Mouse (Mus musculus): ENCODE results near the gene Adamtsl1. TPM values are rescaled to one million over a fixed set of nuclear protein-coding genes. Genes with fewer than 3 reads are reported as not detected.

The Adamtsl1 gene
- polyA plus RNA-seq, 1 experiment, result not detected

GRCm38 (mm10) chr4:86053487-86054237, 539.7 kb downstream of the Adamtsl1 start:
- Histone ChIP-seq H3K4me3 (replicated peaks; ENCODE audit: control insufficient read depth, low read depth, low read length) (no peak overlapping the region), H3K27ac (ENCODE audit: control insufficient read depth, insufficient read depth, low read depth, low read length, poor library complexity) (no peak overlapping the region), H3K4me1 (ENCODE audit: control insufficient read depth, insufficient read depth, low read length) (no peaks in the 10 kb centered on the region)
- TF ChIP-seq CTCF (IDR thresholded peaks at IDR 0.05; ENCODE audit: control insufficient read depth, insufficient read depth, low read length), result no peak
- no peak for TF ChIP-seq POLR2A (IDR thresholded peaks at IDR 0.05; ENCODE audit: borderline replicate concordance, control insufficient read depth, low read depth, low read length)
- 2% methylated on average over 20 of the region's 20 CpGs for WGBS

GRCm38 (mm10) chr4:86060614-86061013, 546.6 kb downstream of the Adamtsl1 start:
- TF ChIP-seq CTCF (IDR thresholded peaks at IDR 0.05; ENCODE audit: control insufficient read depth, insufficient read depth, low read length) (no peak), POLR2A (IDR thresholded peaks at IDR 0.05; ENCODE audit: borderline replicate concordance, control insufficient read depth, low read depth, low read length) (no peak)
- H3K27ac ChIP-seq (ENCODE audit: control insufficient read depth, insufficient read depth, low read depth, low read length, poor library complexity), result no peak overlapping the region
- WGBS, result 71% methylated on average over 4 of the region's 4 CpGs
- no peaks in the 10 kb centered on the region for H3K4me1 ChIP-seq (ENCODE audit: control insufficient read depth, insufficient read depth, low read length)
- H3K4me3 ChIP-seq (replicated peaks; ENCODE audit: control insufficient read depth, low read depth, low read length), result no peak overlapping the region

DNA sequence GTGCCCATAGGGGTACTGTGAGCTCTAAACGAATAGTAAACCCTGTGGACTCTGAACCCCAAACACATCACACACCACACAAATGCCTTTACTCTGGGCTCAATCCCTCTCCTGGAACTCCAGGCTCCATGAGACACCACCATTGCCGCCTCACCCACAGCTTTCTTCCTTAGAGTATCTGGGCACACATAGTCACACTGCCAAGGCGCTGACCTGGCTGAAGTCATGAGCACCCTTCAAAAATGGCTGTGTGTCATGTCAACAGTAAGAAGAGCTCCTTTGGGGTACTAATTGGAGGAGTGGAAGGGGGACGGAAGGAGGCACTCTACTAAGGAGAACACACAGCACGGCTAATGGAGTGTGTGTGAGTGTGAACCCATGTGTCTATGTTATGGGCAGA, 554.4 kb downstream of the Adamtsl1 start:
- H3K4me1 ChIP-seq (ENCODE audit: control insufficient read depth, insufficient read depth, low read length), result no peaks in the 10 kb centered on the region
- TF ChIP-seq CTCF (IDR thresholded peaks at IDR 0.05; ENCODE audit: control insufficient read depth, insufficient read depth, low read length), result no peak
- no peak for TF ChIP-seq POLR2A (IDR thresholded peaks at IDR 0.05; ENCODE audit: borderline replicate concordance, control insufficient read depth, low read depth, low read length)

GRCm38 (mm10) chr4:86068875-86069718, 555.1 kb downstream of the Adamtsl1 start:
- TF ChIP-seq CTCF (IDR thresholded peaks at IDR 0.05; ENCODE audit: control insufficient read depth, insufficient read depth, low read length), result no peak
- TF ChIP-seq POLR2A (IDR thresholded peaks at IDR 0.05; ENCODE audit: borderline replicate concordance, control insufficient read depth, low read depth, low read length), result no peak
- H3K4me1 ChIP-seq (ENCODE audit: control insufficient read depth, insufficient read depth, low read length), result no peaks in the 10 kb centered on the region
- WGBS, result 79% methylated on average over 13 of the region's 13 CpGs
- no peak overlapping the region for H3K27ac ChIP-seq (ENCODE audit: control insufficient read depth, insufficient read depth, low read depth, low read length, poor library complexity)
- no peak overlapping the region for H3K4me3 ChIP-seq (replicated peaks; ENCODE audit: control insufficient read depth, low read depth, low read length)

More for the DNA sequence above, 554.4 kb downstream of the Adamtsl1 start:
- 84% methylated on average over 5 of the region's 5 CpGs for WGBS
- Histone ChIP-seq H3K4me3 (replicated peaks; ENCODE audit: control insufficient read depth, low read depth, low read length) (no peak overlapping the region), H3K27ac (ENCODE audit: control insufficient read depth, insufficient read depth, low read depth, low read length, poor library complexity) (no peak overlapping the region)

DNA sequence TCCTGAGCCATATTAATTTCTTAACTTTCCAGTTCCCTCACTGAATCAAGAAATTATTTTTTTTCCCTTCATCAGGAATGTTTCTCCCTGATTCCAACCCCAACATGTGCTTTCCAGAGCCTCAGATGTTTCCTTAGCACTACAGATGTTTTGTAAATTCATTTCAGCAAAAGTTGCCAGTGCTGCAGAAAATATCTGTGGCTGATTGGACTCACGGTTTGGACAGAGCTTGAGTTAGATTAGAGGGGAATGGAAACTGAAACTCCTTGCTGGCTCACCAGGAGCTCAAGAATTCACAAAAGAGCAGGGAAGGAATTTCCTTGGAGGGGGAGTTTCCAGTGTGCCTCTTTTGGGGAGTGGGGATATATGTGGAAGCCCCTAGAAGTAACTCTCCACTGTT, 560.9 kb downstream of the Adamtsl1 start:
- Histone ChIP-seq H3K4me3 (replicated peaks; ENCODE audit: control insufficient read depth, low read depth, low read length) (no peak overlapping the region), H3K4me1 (ENCODE audit: control insufficient read depth, insufficient read depth, low read length) (no peaks in the 10 kb centered on the region), H3K27ac (ENCODE audit: control insufficient read depth, insufficient read depth, low read depth, low read length, poor library complexity) (no peak overlapping the region)
- TF ChIP-seq CTCF (IDR thresholded peaks at IDR 0.05; ENCODE audit: control insufficient read depth, insufficient read depth, low read length) (no peak), POLR2A (IDR thresholded peaks at IDR 0.05; ENCODE audit: borderline replicate concordance, control insufficient read depth, low read depth, low read length) (no peak)
- WGBS, result 68% methylated on average over 1 of the region's 1 CpGs

DNA sequence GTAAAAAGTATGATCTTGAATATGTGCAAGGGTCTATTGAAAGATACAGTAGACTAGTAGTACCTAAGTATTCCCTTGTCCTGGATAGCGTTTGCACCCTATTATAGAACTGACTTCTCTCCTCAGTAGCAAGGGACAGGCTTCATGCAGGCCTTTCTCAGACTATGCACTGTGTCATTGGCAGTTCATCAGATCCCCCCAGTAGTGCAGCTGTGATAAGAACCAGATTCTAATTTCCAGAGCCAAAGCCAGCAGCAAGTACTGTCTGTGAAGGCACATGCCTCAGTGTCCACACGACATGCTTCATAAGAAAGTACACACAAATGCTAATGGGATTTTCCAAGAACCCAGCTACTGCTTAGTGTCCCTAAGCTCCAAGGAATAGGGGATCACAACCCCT, 563.4 kb downstream of the Adamtsl1 start:
- 78% methylated on average over 2 of the region's 2 CpGs for WGBS
- Histone ChIP-seq H3K4me3 (replicated peaks; ENCODE audit: control insufficient read depth, low read depth, low read length) (no peak overlapping the region), H3K27ac (ENCODE audit: control insufficient read depth, insufficient read depth, low read depth, low read length, poor library complexity) (no peak overlapping the region), H3K4me1 (ENCODE audit: control insufficient read depth, insufficient read depth, low read length) (no peaks in the 10 kb centered on the region)
- TF ChIP-seq POLR2A (IDR thresholded peaks at IDR 0.05; ENCODE audit: borderline replicate concordance, control insufficient read depth, low read depth, low read length) (no peak), CTCF (IDR thresholded peaks at IDR 0.05; ENCODE audit: control insufficient read depth, insufficient read depth, low read length) (no peak)

- 65% methylated on average over 3 of the region's 3 CpGs for WGBS
- Histone ChIP-seq H3K4me3 (replicated peaks; ENCODE audit: control insufficient read depth, low read depth, low read length) (no peak overlapping the region), H3K27ac (ENCODE audit: control insufficient read depth, insufficient read depth, low read depth, low read length, poor library complexity) (no peak overlapping the region), H3K4me1 (ENCODE audit: control insufficient read depth, insufficient read depth, low read length) (no peaks in the 10 kb centered on the region)
- TF ChIP-seq CTCF (IDR thresholded peaks at IDR 0.05; ENCODE audit: control insufficient read depth, insufficient read depth, low read length), result no peak
- no peak for TF ChIP-seq POLR2A (IDR thresholded peaks at IDR 0.05; ENCODE audit: borderline replicate concordance, control insufficient read depth, low read depth, low read length)
Measured at GRCm38 (mm10) chr4:86077854-86078253, 563.9 kb downstream of the Adamtsl1 start.

DNA sequence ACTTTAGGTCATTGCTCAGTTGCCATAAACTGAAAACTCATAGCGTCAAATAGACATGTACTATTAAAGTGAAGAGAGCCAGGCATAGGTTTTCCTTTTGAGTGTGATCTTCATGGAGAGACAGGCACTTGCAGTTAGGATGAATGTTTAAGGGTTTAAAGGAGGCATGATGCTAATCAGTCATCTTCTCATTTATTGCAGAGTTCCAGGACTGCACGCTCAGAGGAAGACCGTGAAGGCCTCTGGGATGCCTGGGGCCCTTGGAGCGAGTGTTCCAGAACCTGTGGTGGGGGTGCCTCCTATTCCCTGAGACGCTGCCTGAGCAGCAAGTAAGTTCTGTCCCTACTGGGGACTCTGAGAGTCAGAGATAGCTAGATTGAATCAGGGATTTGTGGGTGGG, 573.5 kb downstream of the Adamtsl1 start:
- 73% methylated on average over 5 of the region's 5 CpGs for WGBS
- no peak overlapping the region for H3K4me3 ChIP-seq (replicated peaks; ENCODE audit: control insufficient read depth, low read depth, low read length)
- no peaks in the 10 kb centered on the region for H3K4me1 ChIP-seq (ENCODE audit: control insufficient read depth, insufficient read depth, low read length)
- H3K27ac ChIP-seq (ENCODE audit: control insufficient read depth, insufficient read depth, low read depth, low read length, poor library complexity), result no peak overlapping the region
- no peak for TF ChIP-seq POLR2A (IDR thresholded peaks at IDR 0.05; ENCODE audit: borderline replicate concordance, control insufficient read depth, low read depth, low read length)
- TF ChIP-seq CTCF (IDR thresholded peaks at IDR 0.05; ENCODE audit: control insufficient read depth, insufficient read depth, low read length), result no peak

Measured in bone marrow, adult 2 months (tissue).